Mouse (Mus musculus): ENCODE measurements around the gene Ifngr2. TPM values are rescaled to one million over a fixed set of nuclear protein-coding genes. Genes with fewer than 3 reads are reported as not detected.
A peak's percentile ranks its signal among the peaks of the same experiment; 100 is the strongest.

Gene Ifngr2
- polyA plus RNA-seq, 1 experiment = 11.4 TPM

DNA sequence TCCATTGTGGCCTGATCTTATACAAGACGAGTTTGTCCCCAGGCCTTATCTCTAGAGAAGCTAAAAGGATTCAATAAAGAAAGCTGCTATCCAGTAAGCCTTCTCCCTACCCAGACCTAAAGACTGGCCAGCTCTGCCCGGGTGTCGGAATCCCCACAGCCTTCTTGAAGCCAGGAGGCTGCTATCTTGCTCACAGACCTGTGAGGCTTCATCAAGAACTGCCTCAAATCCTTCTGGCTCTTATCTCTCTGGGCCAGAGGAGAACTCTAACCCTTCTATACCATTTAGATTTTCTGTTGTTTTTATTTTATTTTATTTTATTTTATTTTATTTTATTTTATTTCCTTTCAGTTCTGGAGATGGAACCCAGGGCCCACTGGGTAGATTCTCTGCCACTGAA, 9.8 kb upstream of the Ifngr2 start:
- Histone ChIP-seq H3K36me3 (ENCODE audit: control insufficient read depth, insufficient read depth, low read length) (no peaks in the 10 kb centered on the region), H3K27ac (ENCODE audit: control insufficient read depth, insufficient read depth, low read depth, low read length) (no peak overlapping the region), H3K27me3 (ENCODE audit: control insufficient read depth, insufficient read depth, low read length) (no peaks in the 10 kb centered on the region), H3K4me1 (ENCODE audit: control insufficient read depth, insufficient read depth, low read length) (peaks cover 2% of the 10 kb centered on the region; the same call in 1 of the 2 replicates), H3K4me3 (ENCODE audit: control insufficient read depth, low read depth, low read length) (no peak overlapping the region)
- TF ChIP-seq POLR2A (IDR thresholded peaks at IDR 0.05; ENCODE audit: control insufficient read depth, low read depth, low read length) = no peak

DNA sequence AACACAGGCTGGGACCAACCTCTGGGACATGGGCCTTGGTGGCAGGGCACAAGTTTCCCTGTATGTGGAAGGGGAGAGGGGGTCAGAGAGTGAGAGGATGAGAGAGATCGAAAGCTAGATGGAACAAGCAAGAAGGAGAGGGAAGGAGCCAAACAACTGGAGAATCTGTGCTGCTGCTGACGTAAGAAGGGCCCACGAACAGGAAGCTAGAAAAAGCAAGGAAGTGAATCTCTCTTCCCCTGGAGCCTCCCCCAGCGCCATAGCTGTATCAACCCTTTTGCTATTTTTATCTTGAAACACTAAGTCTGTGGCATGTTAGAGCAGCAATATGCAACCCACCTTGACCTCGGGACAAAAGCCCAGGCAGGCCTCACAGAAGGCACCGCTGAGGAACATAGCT, 8.8 kb upstream of the Ifngr2 start:
- H3K27ac ChIP-seq (ENCODE audit: control insufficient read depth, insufficient read depth, low read depth, low read length) = no peak overlapping the region; the same call in 1 of the 2 replicates

DNA sequence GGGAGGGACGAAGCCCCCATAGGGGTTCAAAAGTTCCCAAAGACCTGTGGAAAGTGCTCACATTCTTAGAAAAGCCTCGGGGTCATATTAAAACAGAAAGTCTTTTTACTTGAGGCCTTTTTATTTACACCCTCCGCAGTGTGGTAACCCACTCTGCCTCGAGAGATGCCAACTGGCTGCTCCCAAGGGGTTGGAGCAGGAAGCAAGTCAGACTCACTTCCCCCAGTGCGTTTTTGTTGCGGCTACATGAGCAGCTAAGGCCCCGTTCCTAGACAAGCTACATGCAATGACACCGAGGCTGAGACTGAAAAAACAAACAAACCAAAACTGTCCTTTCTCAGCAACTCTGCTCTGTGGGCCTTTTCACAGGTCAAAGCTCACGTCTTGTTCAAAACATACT, 8.4 kb upstream of the Ifngr2 start:
- Histone ChIP-seq H3K27ac (ENCODE audit: control insufficient read depth, insufficient read depth, low read depth, low read length) (no peak overlapping the region; the same call in 1 of the 2 replicates), H3K4me1 (ENCODE audit: control insufficient read depth, insufficient read depth, low read length) (peaks cover 2% of the 10 kb centered on the region; the same call in 1 of the 2 replicates), H3K36me3 (ENCODE audit: control insufficient read depth, insufficient read depth, low read length) (no peaks in the 10 kb centered on the region), H3K4me3 (ENCODE audit: control insufficient read depth, low read depth, low read length) (no peak overlapping the region), H3K27me3 (ENCODE audit: control insufficient read depth, insufficient read depth, low read length) (no peaks in the 10 kb centered on the region)
- TF ChIP-seq POLR2A (IDR thresholded peaks at IDR 0.05; ENCODE audit: control insufficient read depth, low read depth, low read length) (no peak), CTCF (IDR thresholded peaks at IDR 0.05; ENCODE audit: control insufficient read depth, insufficient read depth, insufficient replicate concordance, low read depth, low read length) (no peak)

More for the DNA sequence above, 8.8 kb upstream of the Ifngr2 start:
- TF ChIP-seq CTCF (IDR thresholded peaks at IDR 0.05; ENCODE audit: control insufficient read depth, insufficient read depth, insufficient replicate concordance, low read depth, low read length) = no peak
- TF ChIP-seq POLR2A (IDR thresholded peaks at IDR 0.05; ENCODE audit: control insufficient read depth, low read depth, low read length) = no peak
- no peaks in the 10 kb centered on the region for H3K27me3 ChIP-seq (ENCODE audit: control insufficient read depth, insufficient read depth, low read length)
- H3K4me3 ChIP-seq (ENCODE audit: control insufficient read depth, low read depth, low read length) = no peak overlapping the region
- H3K4me1 ChIP-seq (ENCODE audit: control insufficient read depth, insufficient read depth, low read length) = peaks cover 2% of the 10 kb centered on the region; the same call in 1 of the 2 replicates
- H3K36me3 ChIP-seq (ENCODE audit: control insufficient read depth, insufficient read depth, low read length) = no peaks in the 10 kb centered on the region

DNA sequence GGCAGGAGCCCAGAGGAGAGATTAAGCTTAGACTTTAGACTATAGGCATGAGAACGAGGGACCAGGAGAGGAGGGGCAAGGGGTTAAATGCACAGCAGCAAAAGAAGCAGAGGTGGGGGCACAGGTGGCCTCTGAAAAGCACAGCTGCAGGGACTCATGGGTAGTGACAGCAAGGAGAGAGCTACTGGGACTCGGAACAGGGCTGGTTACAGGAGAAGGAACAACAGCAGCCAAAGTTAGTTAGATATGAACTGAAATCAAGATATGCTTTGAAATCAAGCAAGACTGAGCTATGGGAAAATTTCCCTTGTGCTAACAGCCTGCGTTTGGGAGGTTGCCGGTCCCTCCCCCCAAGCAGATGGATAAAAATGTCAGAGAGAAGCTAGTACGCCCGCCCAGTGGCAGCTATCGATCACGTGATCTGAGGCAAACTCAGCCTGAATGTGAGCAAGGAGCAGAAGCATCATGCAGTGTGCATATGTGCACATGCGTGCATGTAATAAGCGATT, 5.2 kb upstream of the Ifngr2 start:
- peaks cover 12% of the 10 kb centered on the region for H3K4me1 ChIP-seq (ENCODE audit: control insufficient read depth, insufficient read depth, low read length)
- 0 out of 2 replicates have a peak, but pooled peaks cover under 1% of the 10 kb centered on the region for H3K27me3 ChIP-seq (ENCODE audit: control insufficient read depth, insufficient read depth, low read length)
- TF ChIP-seq CTCF (IDR thresholded peaks at IDR 0.05; ENCODE audit: control insufficient read depth, insufficient read depth, insufficient replicate concordance, low read depth, low read length) (no peak), POLR2A (IDR thresholded peaks at IDR 0.05; ENCODE audit: control insufficient read depth, low read depth, low read length) (no peak)
- no peaks in the 10 kb centered on the region for H3K36me3 ChIP-seq (ENCODE audit: control insufficient read depth, insufficient read depth, low read length)
- H3K27ac ChIP-seq (ENCODE audit: control insufficient read depth, insufficient read depth, low read depth, low read length) = no peak overlapping the region
- H3K4me3 ChIP-seq (ENCODE audit: control insufficient read depth, low read depth, low read length) = no peak overlapping the region

GRCm38 (mm10) chr16:91543619-91544018, 3.3 kb upstream of the Ifngr2 start:
- TF ChIP-seq POLR2A (IDR thresholded peaks at IDR 0.05; ENCODE audit: control insufficient read depth, low read depth, low read length) (no peak), CTCF (IDR thresholded peaks at IDR 0.05; ENCODE audit: control insufficient read depth, insufficient read depth, insufficient replicate concordance, low read depth, low read length) (no peak)

GRCm38 (mm10) chr16:91545597-91546281, 1.1 kb upstream of the Ifngr2 start:
- 0 out of 2 replicates have a peak overlapping the region, but pooled peaks have one; percentile 32 for H3K27ac ChIP-seq (ENCODE audit: control insufficient read depth, insufficient read depth, low read depth, low read length)
- peaks cover 18% of the 10 kb centered on the region for H3K4me1 ChIP-seq (ENCODE audit: control insufficient read depth, insufficient read depth, low read length)
- no peaks in the 10 kb centered on the region for H3K36me3 ChIP-seq (ENCODE audit: control insufficient read depth, insufficient read depth, low read length)
- H3K4me3 ChIP-seq (ENCODE audit: control insufficient read depth, low read depth, low read length) = no peak overlapping the region
- no peak for TF ChIP-seq POLR2A (IDR thresholded peaks at IDR 0.05; ENCODE audit: control insufficient read depth, low read depth, low read length)
- TF ChIP-seq CTCF (IDR thresholded peaks at IDR 0.05; ENCODE audit: control insufficient read depth, insufficient read depth, insufficient replicate concordance, low read depth, low read length) = no peak
- peaks cover 6% of the 10 kb centered on the region; the same call in 1 of the 2 replicates for H3K27me3 ChIP-seq (ENCODE audit: control insufficient read depth, insufficient read depth, low read length)

More at GRCm38 (mm10) chr16:91543619-91544018, 3.3 kb upstream of the Ifngr2 start:
- Histone ChIP-seq H3K36me3 (ENCODE audit: control insufficient read depth, insufficient read depth, low read length) (no peaks in the 10 kb centered on the region), H3K4me3 (ENCODE audit: control insufficient read depth, low read depth, low read length) (no peak overlapping the region), H3K27me3 (ENCODE audit: control insufficient read depth, insufficient read depth, low read length) (peaks cover 6% of the 10 kb centered on the region; the same call in 1 of the 2 replicates), H3K4me1 (ENCODE audit: control insufficient read depth, insufficient read depth, low read length) (peaks cover 18% of the 10 kb centered on the region), H3K27ac (ENCODE audit: control insufficient read depth, insufficient read depth, low read depth, low read length) (no peak overlapping the region)

GRCm38 (mm10) chr16:91546391-91546835, 459 bp upstream of the Ifngr2 start:
- Histone ChIP-seq H3K27me3 (ENCODE audit: control insufficient read depth, insufficient read depth, low read length) (peaks cover 6% of the 10 kb centered on the region; the same call in 1 of the 2 replicates), H3K36me3 (ENCODE audit: control insufficient read depth, insufficient read depth, low read length) (no peaks in the 10 kb centered on the region), H3K27ac (ENCODE audit: control insufficient read depth, insufficient read depth, low read depth, low read length) (peak overlapping the region; percentile 70), H3K4me3 (ENCODE audit: control insufficient read depth, low read depth, low read length) (peak overlapping the region; percentile 54), H3K4me1 (ENCODE audit: control insufficient read depth, insufficient read depth, low read length) (peaks cover 19% of the 10 kb centered on the region)
- TF ChIP-seq CTCF (IDR thresholded peaks at IDR 0.05; ENCODE audit: control insufficient read depth, insufficient read depth, insufficient replicate concordance, low read depth, low read length) (no peak), POLR2A (IDR thresholded peaks at IDR 0.05; ENCODE audit: control insufficient read depth, low read depth, low read length) (0 out of 2 replicates have a peak, but pooled peaks have one; percentile 6)

Measured in testis, adult 2 months (tissue).